Comparison of ENCODE assay signal across 27 mouse cellular contexts in genomic region chr3:27374396-27374795, GRCm38 (mm10). TPM values are rescaled to one million over a fixed set of nuclear protein-coding genes. Genes with fewer than 3 reads are reported as not detected.
DNase-seq lines count a peak whose midpoint lies in the region; ATAC-seq and TF ChIP-seq lines count a peak whose summit lies in the region.
"Had no signal": no experiment of that assay in that cellular context is flagged by ENCODE, and none has a peak within 500 bp of the region (broad histone marks: within the 10 kb centered on the region; RNA-seq: fewer than 3 reads in every experiment).

No protein-coding gene starts in this region.

- H3K4me2 ChIP-seq in kidney, embryonic 15.5 days: no peak overlapping the region
- H3K4me2 ChIP-seq in kidney, postnatal 0 days (ENCODE audit: low read length): no peak overlapping the region
- H3K4me2 ChIP-seq: embryonic facial prominence, embryonic 12.5 days; forebrain, embryonic 13.5 days; forebrain, embryonic 15.5 days had no signal

- no peak overlapping the region for H3K27ac ChIP-seq in kidney, embryonic 15.5 days
- H3K27ac ChIP-seq in kidney, adult 2 months (ENCODE audit: insufficient read depth, low read depth, low read length): no peak overlapping the region
- H3K27ac ChIP-seq in kidney, postnatal 0 days: no peak overlapping the region
- H3K27ac ChIP-seq: embryonic facial prominence, embryonic 10.5 days; embryonic facial prominence, embryonic 12.5 days; forebrain, embryonic 13.5 days; forebrain, embryonic 15.5 days had no signal

- ATAC-seq in kidney, embryonic 15.5 days (replicated peaks; ENCODE audit: low FRiP score): peak; percentile 60; the same call in 1 of the 2 replicates
- ATAC-seq in kidney, postnatal 0 days (replicated peaks; ENCODE audit: low FRiP score, low read depth): no peak
- ATAC-seq: activated CD4-positive, CD25-positive, alpha-beta regulatory T cell, adult 4 months; CD4-positive, CD25-positive, alpha-beta regulatory T cell, adult 4 months; forebrain, embryonic 13.5 days; forebrain, embryonic 15.5 days; Patski had no signal

- no peaks in the 10 kb centered on the region for H3K36me3 ChIP-seq in kidney, embryonic 15.5 days
- H3K36me3 ChIP-seq in kidney, adult 2 months (ENCODE audit: control insufficient read depth, insufficient read depth, low read length): no peaks in the 10 kb centered on the region
- no peaks in the 10 kb centered on the region for H3K36me3 ChIP-seq in kidney, postnatal 0 days (ENCODE audit: insufficient read depth, low read length)
- H3K36me3 ChIP-seq: embryonic facial prominence, embryonic 10.5 days; embryonic facial prominence, embryonic 12.5 days; forebrain, embryonic 15.5 days; G1E had no signal

- no peak for TF ChIP-seq POLR2A in kidney, adult 2 months (IDR thresholded peaks at IDR 0.05; ENCODE audit: low read depth, low read length)

- H3K4me3 ChIP-seq in kidney, embryonic 15.5 days (replicated peaks): no peak overlapping the region
- H3K4me3 ChIP-seq in kidney, adult 2 months (ENCODE audit: insufficient read depth, low read depth, low read length): no peak overlapping the region
- H3K4me3 ChIP-seq in kidney, postnatal 0 days (replicated peaks; ENCODE audit: low read depth, low read length): no peak overlapping the region
- H3K4me3 ChIP-seq: embryonic facial prominence, embryonic 10.5 days; embryonic facial prominence, embryonic 12.5 days; forebrain, embryonic 13.5 days; forebrain, embryonic 15.5 days had no signal

- peaks cover 17% of the 10 kb centered on the region for H3K4me1 ChIP-seq in kidney, embryonic 15.5 days
- no peaks in the 10 kb centered on the region for H3K4me1 ChIP-seq in kidney, adult 2 months (ENCODE audit: control insufficient read depth, insufficient read depth, low read length)
- H3K4me1 ChIP-seq in kidney, postnatal 0 days (replicated peaks; ENCODE audit: insufficient read depth, low read length): peaks cover 9% of the 10 kb centered on the region; the same call in 1 of the 2 replicates

- no peaks in the 10 kb centered on the region for H3K9me3 ChIP-seq in kidney, embryonic 15.5 days (replicated peaks)
- H3K9me3 ChIP-seq in kidney, postnatal 0 days (replicated peaks; ENCODE audit: low read length): no peaks in the 10 kb centered on the region
- H3K9me3 ChIP-seq: embryonic facial prominence, embryonic 10.5 days; embryonic facial prominence, embryonic 12.5 days; forebrain, embryonic 13.5 days; forebrain, embryonic 15.5 days; G1E had no signal

- TF ChIP-seq CTCF in kidney, adult 2 months (conservative IDR thresholded peaks at IDR 0.05; ENCODE audit: insufficient read depth, insufficient read length, low read depth, low read length): no peak
- no peak for TF ChIP-seq CTCF in kidney, postnatal 0 days (IDR thresholded peaks at IDR 0.05; ENCODE audit: low read depth)

- peaks cover 58% of the 10 kb centered on the region for H3K27me3 ChIP-seq in kidney, embryonic 15.5 days
- H3K27me3 ChIP-seq in kidney, adult 2 months (replicated peaks; ENCODE audit: control insufficient read depth, insufficient read depth, low read length): no peaks in the 10 kb centered on the region; the same call in 1 of the 2 replicates
- peaks cover 43% of the 10 kb centered on the region for H3K27me3 ChIP-seq in kidney, postnatal 0 days (ENCODE audit: insufficient read depth, low read length)
- H3K27me3 ChIP-seq: CH12.LX had no signal

- no peak overlapping the region for H3K9ac ChIP-seq in kidney, embryonic 15.5 days
- no peak overlapping the region for H3K9ac ChIP-seq in kidney, postnatal 0 days (ENCODE audit: low read depth, low read length)
- H3K9ac ChIP-seq: embryonic facial prominence, embryonic 12.5 days; forebrain, embryonic 13.5 days; forebrain, embryonic 15.5 days had no signal

- DNase-seq in heart, adult 11 months: peak; percentile 63
- no peak for DNase-seq in heart, adult 8-10 months (ENCODE audit: low spot score)
- DNase-seq in kidney, adult 2 months: no peak
- peak; percentile 38 for DNase-seq in kidney, postnatal 0 days (ENCODE audit: low spot score)
- DNase-seq in kidney, postnatal 36 days: no peak
- DNase-seq: adrenal gland, adult 8-10 months; adrenal gland, postnatal 14 days; adrenal gland, postnatal 36 days; B cell, adult 2 months; cerebellum, adult 11-12 months; cerebellum, adult 2 months; cerebellum, adult 9-10 months; cerebellum, postnatal 10 days; cerebellum, postnatal 25 days had no signal

- WGBS in kidney, embryonic 15.5 days: 32% methylated on average over 9 of the region's 9 CpGs
- WGBS in kidney, adult 2 months: 23% methylated on average over 9 of the region's 9 CpGs
- WGBS in kidney, postnatal 0 days: 24% methylated on average over 9 of the region's 9 CpGs

RNA-seq across cellular contexts. Expression of gene Ghsr, which starts 3.2 kb away (rescaled TPM):
- total RNA-seq in heart, adult 8-10 months (2022): not detected
- not detected in 2 replicates for polyA plus RNA-seq in kidney, embryonic 15.5 days (2015; fragmentation: Nextera tagmentation; extraction: Ambion mirVana)
- polyA plus RNA-seq in kidney, adult 2 months (2012; rRNA removed): not detected in 2 replicates
- not detected in 2 replicates for polyA plus RNA-seq in kidney, postnatal 0 days (2015; fragmentation: Nextera tagmentation; extraction: Ambion mirVana)
- total RNA-seq: adrenal gland, adult 18-20 months; adrenal gland, postnatal 14 days; adrenal gland, postnatal 36 days; CH12.LX had no signal
- polyA plus RNA-seq: activated CD4-positive, CD25-positive, alpha-beta regulatory T cell, adult 4 months; CD4-positive, CD25-positive, alpha-beta regulatory T cell, adult 4 months; embryonic facial prominence, embryonic 10.5 days; embryonic facial prominence, embryonic 12.5 days; embryonic facial prominence, embryonic 14.5 days; forebrain, embryonic 11.5 days; forebrain, embryonic 13.5 days; forebrain, embryonic 15.5 days; G1E; Patski had no signal

RNA-seq across cellular contexts. Expression of gene Tnfsf10, which starts 57.6 kb away (rescaled TPM):
- total RNA-seq in heart, adult 8-10 months (2022): 1 to 10 TPM; 7.8 to 9.9 (median 9.6) TPM
- polyA plus RNA-seq in kidney, embryonic 15.5 days (2015; fragmentation: Nextera tagmentation; extraction: Ambion mirVana): 0.44 and 0.45 TPM in 2 replicates
- polyA plus RNA-seq in kidney, adult 2 months (2012; rRNA removed): 11.5 and 12.8 TPM in 2 replicates
- 3.8 and 4.1 TPM in 2 replicates for polyA plus RNA-seq in kidney, postnatal 0 days (2015; fragmentation: Nextera tagmentation; extraction: Ambion mirVana)
- polyA plus RNA-seq: embryonic facial prominence, embryonic 10.5 days; forebrain, embryonic 11.5 days had no signal

Comparison
In these comparisons a context has a peak if more than half of its experiments do, and no peak if none do; other contexts are left out.
1. DNase-seq: peak in heart, adult 11 months (single experiment) and kidney, postnatal 0 days (single experiment); none in heart, adult 8-10 months (single experiment), kidney, adult 2 months (single experiment) and kidney, postnatal 36 days (0 of 2).